ENCODE assay signal across 17 mouse cellular contexts in the genomic region with DNA sequence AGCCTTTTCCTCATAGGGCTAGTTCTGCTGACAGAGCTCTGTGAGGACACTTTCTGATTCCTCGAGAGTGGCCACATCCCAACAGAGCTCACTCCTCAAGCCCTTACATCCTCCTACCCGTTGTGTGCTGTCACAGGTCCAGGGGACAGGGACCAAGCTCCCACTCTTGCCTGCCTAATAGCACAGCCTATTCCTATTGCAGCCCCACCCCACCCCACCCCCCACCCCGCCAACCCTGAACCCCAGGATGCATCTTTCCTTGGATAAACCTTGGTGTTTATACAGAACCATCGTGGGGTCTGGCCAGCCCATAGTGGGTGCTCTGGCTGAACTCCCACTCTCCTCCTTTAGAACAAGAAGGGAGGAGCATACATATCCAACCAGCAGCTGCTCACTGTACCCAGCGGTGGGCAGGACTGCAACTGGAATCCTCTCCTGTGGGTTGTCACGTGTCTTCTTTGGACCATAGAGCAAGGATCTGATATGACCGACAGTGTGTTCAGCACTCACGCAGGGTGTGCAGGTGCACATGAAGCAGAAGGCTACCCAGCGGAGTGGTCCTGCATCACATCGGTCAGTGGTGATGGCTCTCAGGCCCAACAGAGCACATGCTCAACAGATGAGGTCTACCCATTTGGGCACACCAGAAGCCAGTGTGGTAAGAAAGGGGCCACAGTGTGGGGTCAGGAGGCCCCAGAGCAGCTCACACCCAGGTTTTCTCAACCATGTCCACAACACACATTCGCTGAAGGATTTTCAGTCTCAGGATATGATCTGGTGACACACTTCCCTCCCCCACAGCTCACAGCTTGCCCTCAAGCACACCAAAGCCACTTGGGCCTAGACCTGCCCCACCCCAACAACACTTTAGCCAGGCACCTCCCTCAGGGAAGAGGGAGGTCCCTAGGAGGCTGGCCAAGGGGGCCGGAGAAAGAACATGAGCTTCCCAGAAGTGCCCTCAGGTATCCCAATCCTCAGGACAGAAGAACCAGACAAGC. TPM values are rescaled to one million over a fixed set of nuclear protein-coding genes. Genes with fewer than 3 reads are reported as not detected.
DNase-seq lines count a peak whose midpoint lies in the region; ATAC-seq and TF ChIP-seq lines count a peak whose summit lies in the region.
"Had no signal": no experiment of that assay in that cellular context is flagged by ENCODE, and none has a peak within 500 bp of the region (broad histone marks: within the 10 kb centered on the region; RNA-seq: fewer than 3 reads in every experiment).

No protein-coding gene starts in this region.

- no peak overlapping the region for H3K4me3 ChIP-seq in heart, adult 2 months
- H3K4me3 ChIP-seq in liver, embryonic 12.5 days, result no peak overlapping the region
- no peak overlapping the region for H3K4me3 ChIP-seq in lung, postnatal 0 days (ENCODE audit: low read depth, low read length)
- no peak overlapping the region for H3K4me3 ChIP-seq in stomach, postnatal 0 days (ENCODE audit: low read depth, low read length)
- H3K4me3 ChIP-seq in neural tube, embryonic 15.5 days (replicated peaks), result no peak overlapping the region
- H3K4me3 ChIP-seq: forebrain, embryonic 12.5 days; neural tube, embryonic 13.5 days had no signal

- ATAC-seq in liver, embryonic 12.5 days, result no peak
- peak; percentile 90 for ATAC-seq in lung, postnatal 0 days
- no peak; the same call in 1 of the 2 replicates for ATAC-seq in stomach, postnatal 0 days (ENCODE audit: low FRiP score, low TSS enrichment)
- no peak for ATAC-seq in neural tube, embryonic 15.5 days (ENCODE audit: low FRiP score)

- H3K79me2 ChIP-seq in heart, adult 2 months (replicated peaks; ENCODE audit: control insufficient read depth, insufficient read depth, low read length), result peaks cover 9% of the 10 kb centered on the region

- 63% methylated on average over 12 of the region's 12 CpGs for WGBS in heart, adult 2 months
- 75% methylated on average over 12 of the region's 12 CpGs for WGBS in liver, embryonic 12.5 days (ENCODE audit: insufficient replicate concordance)
- WGBS in lung, postnatal 0 days, result 67% methylated on average over 12 of the region's 12 CpGs
- WGBS in stomach, postnatal 0 days, result 75% methylated on average over 12 of the region's 12 CpGs
- WGBS in neural tube, embryonic 15.5 days, result 88% methylated on average over 12 of the region's 12 CpGs

- no peaks in the 10 kb centered on the region for H3K9me3 ChIP-seq in liver, embryonic 12.5 days (replicated peaks)
- no peaks in the 10 kb centered on the region for H3K9me3 ChIP-seq in lung, postnatal 0 days (ENCODE audit: low read length)
- H3K9me3 ChIP-seq in stomach, postnatal 0 days (ENCODE audit: control insufficient read depth, low read length), result no peaks in the 10 kb centered on the region
- no peaks in the 10 kb centered on the region for H3K9me3 ChIP-seq in neural tube, embryonic 15.5 days (replicated peaks)
- H3K9me3 ChIP-seq: forebrain, embryonic 12.5 days; neural tube, embryonic 13.5 days had no signal

- H3K4me2 ChIP-seq in liver, embryonic 12.5 days, result no peak overlapping the region
- no peak overlapping the region for H3K4me2 ChIP-seq in lung, postnatal 0 days (replicated peaks; ENCODE audit: low read depth, low read length)
- no peak overlapping the region for H3K4me2 ChIP-seq in stomach, postnatal 0 days (replicated peaks; ENCODE audit: low read depth)
- no peak overlapping the region for H3K4me2 ChIP-seq in neural tube, embryonic 15.5 days
- H3K4me2 ChIP-seq: forebrain, embryonic 12.5 days; hindbrain, embryonic 14.5 days; neural tube, embryonic 13.5 days had no signal

- intact Hi-C loops in heart, adult 2 months (cut with DNase I), result no loop called here
- intact Hi-C loops in heart, postnatal 10 days (cut with DNase I), result no loop called here

- 0 out of 2 replicates have a peak, but pooled peaks have one; percentile 60 for TF ChIP-seq EP300 in heart, adult 2 months (IDR thresholded peaks at IDR 0.05; ENCODE audit: insufficient read depth, low read depth, low read length)
- peak; percentile 89 for TF ChIP-seq EP300 in lung, postnatal 0 days (IDR thresholded peaks at IDR 0.05)
- no peak for TF ChIP-seq EP300 in stomach, postnatal 0 days (optimal IDR thresholded peaks at IDR 0.05)

- no peaks in the 10 kb centered on the region for H3K27me3 ChIP-seq in heart, adult 2 months (ENCODE audit: control insufficient read depth, insufficient read depth, low read length)
- no peaks in the 10 kb centered on the region for H3K27me3 ChIP-seq in liver, embryonic 12.5 days (replicated peaks)
- H3K27me3 ChIP-seq in lung, postnatal 0 days (replicated peaks; ENCODE audit: insufficient read depth, low read length), result no peaks in the 10 kb centered on the region
- H3K27me3 ChIP-seq in stomach, postnatal 0 days (ENCODE audit: control insufficient read depth, insufficient read depth, low read length), result no peaks in the 10 kb centered on the region
- no peaks in the 10 kb centered on the region for H3K27me3 ChIP-seq in neural tube, embryonic 15.5 days (replicated peaks)
- H3K27me3 ChIP-seq: forebrain, embryonic 12.5 days; neural tube, embryonic 13.5 days; Patski had no signal

- H3K36me3 ChIP-seq in heart, adult 2 months (ENCODE audit: control insufficient read depth, insufficient read depth, low read length), result peaks cover 52% of the 10 kb centered on the region
- H3K36me3 ChIP-seq in liver, embryonic 12.5 days, result peaks cover 13% of the 10 kb centered on the region; the same call in 1 of the 2 replicates
- no peaks in the 10 kb centered on the region for H3K36me3 ChIP-seq in lung, postnatal 0 days (ENCODE audit: insufficient read depth, low read length)
- no peaks in the 10 kb centered on the region for H3K36me3 ChIP-seq in stomach, postnatal 0 days (ENCODE audit: control insufficient read depth, insufficient read depth, low read length)
- no peaks in the 10 kb centered on the region for H3K36me3 ChIP-seq in neural tube, embryonic 15.5 days
- H3K36me3 ChIP-seq: forebrain, embryonic 12.5 days had no signal

- peak overlapping the region; percentile 69 for H3K27ac ChIP-seq in heart, adult 2 months
- no peak overlapping the region for H3K27ac ChIP-seq in liver, embryonic 12.5 days
- peak overlapping the region; percentile 75 for H3K27ac ChIP-seq in lung, postnatal 0 days (ENCODE audit: low read length)
- 0 out of 2 replicates have a peak overlapping the region, but pooled peaks have one; percentile 56 for H3K27ac ChIP-seq in stomach, postnatal 0 days (replicated peaks)
- H3K27ac ChIP-seq in neural tube, embryonic 15.5 days (replicated peaks), result no peak overlapping the region
- H3K27ac ChIP-seq: hindbrain, embryonic 14.5 days; neural tube, embryonic 13.5 days had no signal

- peaks cover 67% of the 10 kb centered on the region for H3K4me1 ChIP-seq in heart, adult 2 months (ENCODE audit: control insufficient read depth, insufficient read depth, low read length)
- peaks cover 89% of the 10 kb centered on the region for H3K4me1 ChIP-seq in liver, embryonic 12.5 days
- peaks cover 55% of the 10 kb centered on the region for H3K4me1 ChIP-seq in lung, postnatal 0 days (ENCODE audit: insufficient read depth, low read depth, low read length)
- H3K4me1 ChIP-seq in stomach, postnatal 0 days (replicated peaks; ENCODE audit: control insufficient read depth, insufficient read depth), result peaks cover 14% of the 10 kb centered on the region
- H3K4me1 ChIP-seq in neural tube, embryonic 15.5 days, result peaks cover 34% of the 10 kb centered on the region

- no peak for TF ChIP-seq CTCF in heart, adult 2 months (IDR thresholded peaks at IDR 0.05)
- no peak for TF ChIP-seq CTCF in lung, postnatal 0 days (IDR thresholded peaks at IDR 0.05)
- TF ChIP-seq CTCF in stomach, postnatal 0 days (IDR thresholded peaks at IDR 0.05; ENCODE audit: low read depth), result no peak

- peak; percentile 28; the same call in 1 of the 2 replicates for TF ChIP-seq POLR2A in heart, adult 2 months (IDR thresholded peaks at IDR 0.05; ENCODE audit: insufficient read depth, low read depth, low read length)

- DNase-seq in heart, adult 2 months, result peak; percentile 68 to 69
- no peak for DNase-seq in heart, postnatal 10 days
- no peak for DNase-seq in liver
- DNase-seq in lung, postnatal 0 days (ENCODE audit: low spot score), result peak; percentile 90
- no peak for DNase-seq in stomach, postnatal 0 days (ENCODE audit: low spot score)
- no peak for DNase-seq in left cerebral cortex, adult 8-10 months (ENCODE audit: low spot score in 2 of 2)
- DNase-seq: cerebellum, adult 8-10 months; left cerebral cortex, postnatal 4 days had no signal

- H3K9ac ChIP-seq in heart, adult 2 months (ENCODE audit: low read depth, low read length), result 0 out of 2 replicates have a peak overlapping the region, but pooled peaks have one; percentile 1
- H3K9ac ChIP-seq in liver, embryonic 12.5 days, result 0 out of 2 replicates have a peak overlapping the region, but pooled peaks have one; percentile 9
- no peak overlapping the region for H3K9ac ChIP-seq in lung, postnatal 0 days (replicated peaks; ENCODE audit: low read depth)
- no peak overlapping the region for H3K9ac ChIP-seq in stomach, postnatal 0 days (ENCODE audit: low read length)
- H3K9ac ChIP-seq in neural tube, embryonic 15.5 days (replicated peaks), result no peak overlapping the region
- H3K9ac ChIP-seq: forebrain, embryonic 12.5 days; hindbrain, embryonic 14.5 days; neural tube, embryonic 13.5 days had no signal

RNA-seq across cellular contexts. Expression of a gene that starts 2.4 kb away (rescaled TPM):
- total RNA-seq in heart, adult 2 months (2021), result not detected
- polyA plus RNA-seq in heart, adult 2 months (2012; rRNA removed), result not detected in 2 replicates
- total RNA-seq in heart, postnatal 10 days (2021), result not detected
- polyA plus RNA-seq in liver, embryonic 12.5 days (2016; fragmentation: Nextera tagmentation; extraction: Ambion mirVana), result not detected in 2 replicates
- polyA plus RNA-seq in lung, postnatal 0 days (2015; fragmentation: Nextera tagmentation; extraction: Ambion mirVana), result 0.18 and 0.27 TPM in 2 replicates
- not detected in 2 replicates for polyA plus RNA-seq in stomach, postnatal 0 days (2015; fragmentation: Nextera tagmentation; extraction: Ambion mirVana)
- total RNA-seq in left cerebral cortex, adult 8-10 months (2022), result not detected
- polyA plus RNA-seq in neural tube, embryonic 15.5 days (2015; fragmentation: Nextera tagmentation; extraction: Ambion mirVana), result not detected in 2 replicates
- total RNA-seq: adrenal gland, postnatal 36 days; gastrocnemius, postnatal 4 days; left cerebral cortex, postnatal 4 days had no signal
- polyA plus RNA-seq: forebrain, embryonic 12.5 days; hindbrain, embryonic 14.5 days; Patski; testis, adult 2 months had no signal

RNA-seq across cellular contexts. Expression of a gene that starts 19.6 kb away (rescaled TPM):
- total RNA-seq in heart, adult 2 months (2021), result 10 to 100 TPM; 50.0 to 54.6 TPM
- 21.6 and 24.6 TPM in 2 replicates for polyA plus RNA-seq in heart, adult 2 months (2012; rRNA removed)
- total RNA-seq in heart, postnatal 10 days (2021), result 10 to 100 TPM; 63.9 to 96.0 TPM
- 17.7 and 20.8 TPM in 2 replicates for polyA plus RNA-seq in liver, embryonic 12.5 days (2016; fragmentation: Nextera tagmentation; extraction: Ambion mirVana)
- 78.2 and 89.0 TPM in 2 replicates for polyA plus RNA-seq in lung, postnatal 0 days (2015; fragmentation: Nextera tagmentation; extraction: Ambion mirVana)
- polyA plus RNA-seq in stomach, postnatal 0 days (2015; fragmentation: Nextera tagmentation; extraction: Ambion mirVana), result 25.0 and 26.9 TPM in 2 replicates
- 100 to 1,000 TPM; 138 to 154 (median 144) TPM for total RNA-seq in left cerebral cortex, adult 8-10 months (2022)
- polyA plus RNA-seq in neural tube, embryonic 15.5 days (2015; fragmentation: Nextera tagmentation; extraction: Ambion mirVana), result 24.7 and 26.8 TPM in 2 replicates

Comparison
In these comparisons a context has a peak if more than half of its experiments do, and no peak if none do; other contexts are left out.
1. DNase-seq: peak in heart, adult 2 months (2 of 2) and lung, postnatal 0 days (single experiment); none in heart, postnatal 10 days (0 of 2), liver (single experiment), stomach, postnatal 0 days (single experiment) and left cerebral cortex, adult 8-10 months (0 of 2).
2. H3K27ac ChIP-seq: peak in heart, adult 2 months (single experiment), lung, postnatal 0 days (single experiment) and stomach, postnatal 0 days (single experiment); none in liver, embryonic 12.5 days (single experiment) and neural tube, embryonic 15.5 days (single experiment).
3. H3K9ac ChIP-seq: peak in heart, adult 2 months (single experiment) and liver, embryonic 12.5 days (single experiment); none in lung, postnatal 0 days (single experiment), stomach, postnatal 0 days (single experiment) and neural tube, embryonic 15.5 days (single experiment).